Mouse (Mus musculus) forebrain, embryonic 13.5 days (tissue): Measurements from ENCODE around the gene Trpv3. TPM values are rescaled to one million over a fixed set of nuclear protein-coding genes. Genes with fewer than 3 reads are reported as not detected.

ENCODE experiments used
- ATAC-seq: fragments of 200-750 bp; cut with Nextera tagmentation; 2 replicates; pipeline ENCODE4 v1.8.0; 2017
- H3K27ac ChIP-seq: fragments of 300-500 bp; sonication (generic); 2 replicates; pipeline ENCODE4 v1.5.1; 2015; ENCODE audit warnings: inconsistent platforms, mild to moderate bottlenecking, moderate library complexity
- H3K27me3 ChIP-seq: fragments of 300-500 bp; sonication (generic); 2 replicates; pipeline ENCODE4 v1.6.1; 2015; ENCODE audit warnings: mild to moderate bottlenecking, inconsistent platforms
- H3K36me3 ChIP-seq: fragments of 300-500 bp; sonication (generic); 2 replicates; pipeline ENCODE4 v1.6.1; 2015; ENCODE audit warnings: mild to moderate bottlenecking, inconsistent platforms; ENCODE audit not compliant: poor library complexity, severe bottlenecking
- H3K4me1 ChIP-seq: fragments of 300-500 bp; sonication (generic); 2 replicates; pipeline ENCODE4 v1.6.1; 2015; ENCODE audit warnings: inconsistent platforms
- H3K4me2 ChIP-seq: fragments of 300-500 bp; sonication (generic); 2 replicates; pipeline ENCODE4 v1.6.1; 2015; ENCODE audit warnings: inconsistent platforms, mild to moderate bottlenecking, moderate library complexity
- H3K4me3 ChIP-seq: fragments of 300-500 bp; sonication (generic); 2 replicates; pipeline ENCODE4 v1.5.1; 2015; ENCODE audit warnings: mild to moderate bottlenecking, inconsistent platforms
- H3K9ac ChIP-seq: fragments of 300-500 bp; sonication (generic); 2 replicates; pipeline ENCODE4 v1.6.1; 2015; ENCODE audit warnings: mild to moderate bottlenecking, inconsistent platforms
- H3K9me3 ChIP-seq: fragments of 300-500 bp; sonication (generic); replicated peaks from 2 replicates; pipeline ENCODE4 v1.6.1; 2016; ENCODE audit warnings: inconsistent platforms
- WGBS: fragments of 180-500 bp; shearing (Covaris S2); methylation state at CpG from one replicate; pipeline ENCODE4 v1.1.7; 2015; 5-methylcytosine and 5-hydroxymethylcytosine counted together
- polyA plus RNA-seq: library from polyadenylated mRNA; unstranded; fragments of >200 nt; fragmentation: Nextera tagmentation; extraction: Ambion mirVana; gene quantifications from 2 replicates; pipeline ENCODE4 v1.2.1, GENCODE M21; 2015

Gene Trpv3
- 0.04 TPM in 2 replicates for polyA plus RNA-seq

DNA sequence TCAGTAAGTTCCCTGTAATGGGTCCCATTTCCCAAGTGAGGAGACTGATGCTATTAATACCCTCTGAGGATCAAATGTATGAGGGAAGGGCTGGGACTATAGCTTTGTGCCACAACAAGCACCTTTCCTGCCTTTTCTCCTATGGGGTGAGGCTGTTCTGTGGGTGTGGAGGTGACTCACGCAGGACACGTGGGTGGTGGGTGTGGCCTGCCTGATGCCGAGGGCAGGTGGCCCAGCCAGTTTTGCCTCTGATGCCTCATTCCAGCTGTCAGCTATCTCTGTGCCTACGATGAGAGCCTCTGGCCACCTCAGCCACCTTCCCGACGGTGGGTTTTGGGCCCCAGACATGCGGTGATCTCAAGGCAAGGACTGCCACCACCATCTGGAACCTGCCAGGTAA is at the start of gene Trpv3:
Trpv3 (plus strand) TSS at position 122 of the 400 bp plus-strand sequence.
- H3K9ac ChIP-seq: no peak within 1 kb of the TSS
- H3K36me3 ChIP-seq: no peaks in the 10 kb centered on the region
- no peak within 1 kb of the TSS for H3K27ac ChIP-seq
- no peaks in the 10 kb centered on the region for H3K4me1 ChIP-seq
- H3K9me3 ChIP-seq: no peaks in the 10 kb centered on the region
- 91% methylated on average over 7 of the region's 7 CpGs for WGBS
- no peak within 1 kb of the TSS for H3K4me2 ChIP-seq
- no peak for ATAC-seq
- H3K27me3 ChIP-seq: no peaks in the 10 kb centered on the region
- no peak within 1 kb of the TSS for H3K4me3 ChIP-seq

DNA sequence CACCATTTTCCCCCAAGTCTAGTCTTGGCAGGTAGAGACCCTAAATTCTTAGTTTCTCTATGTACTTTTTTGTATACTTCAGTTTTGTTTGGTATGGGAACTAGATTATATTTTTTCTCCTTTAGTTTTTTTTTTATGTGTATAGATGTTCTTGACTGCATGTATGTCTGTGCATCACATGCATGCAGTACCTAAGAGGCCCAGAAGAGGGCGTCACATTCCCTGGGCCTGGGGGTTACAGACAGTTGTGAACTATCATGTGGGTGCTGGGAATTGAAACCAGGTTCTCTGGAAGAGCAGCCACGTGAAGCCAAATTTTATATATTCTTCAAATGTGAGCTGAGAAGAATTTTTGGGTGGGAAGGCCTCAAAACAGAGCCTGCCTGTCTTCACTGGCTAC is 47.5 kb upstream of the Trpv3 start:
- 64% methylated on average over 2 of the region's 2 CpGs for WGBS
- no peak overlapping the region for H3K4me3 ChIP-seq
- H3K9ac ChIP-seq: no peak overlapping the region
- no peak overlapping the region for H3K27ac ChIP-seq
- H3K36me3 ChIP-seq: no peaks in the 10 kb centered on the region
- ATAC-seq: no peak
- no peaks in the 10 kb centered on the region for H3K27me3 ChIP-seq
- no peaks in the 10 kb centered on the region for H3K9me3 ChIP-seq
- H3K4me2 ChIP-seq: no peak overlapping the region
- no peaks in the 10 kb centered on the region for H3K4me1 ChIP-seq

DNA sequence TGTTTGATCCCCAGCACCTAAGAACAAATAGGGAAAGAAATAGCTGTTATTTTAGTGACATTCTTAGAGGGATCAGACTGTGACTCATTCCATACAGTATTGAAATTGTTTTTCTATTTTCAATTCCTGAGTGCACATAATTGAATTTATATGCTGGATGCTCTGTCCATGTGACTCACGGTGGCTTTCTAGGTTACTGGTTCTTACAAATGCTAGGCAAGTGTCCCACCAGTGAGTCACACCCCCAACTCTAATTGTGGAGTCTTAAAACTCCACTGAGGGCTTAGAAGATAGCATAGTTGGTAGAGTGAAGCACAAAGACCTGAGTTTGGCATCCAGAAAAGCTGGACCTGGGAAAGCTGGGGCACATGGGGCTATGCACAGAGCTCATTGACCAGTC is 46.5 kb upstream of the Trpv3 start:
- Histone ChIP-seq H3K4me3 (no peak overlapping the region), H3K27ac (no peak overlapping the region), H3K4me1 (no peaks in the 10 kb centered on the region), H3K4me2 (no peak overlapping the region), H3K9ac (no peak overlapping the region), H3K9me3 (no peaks in the 10 kb centered on the region), H3K27me3 (no peaks in the 10 kb centered on the region), H3K36me3 (no peaks in the 10 kb centered on the region)
- whole genome bisulfite sequencing: 93% methylated on average over 1 of the region's 1 CpGs
- no peak for ATAC-seq

DNA sequence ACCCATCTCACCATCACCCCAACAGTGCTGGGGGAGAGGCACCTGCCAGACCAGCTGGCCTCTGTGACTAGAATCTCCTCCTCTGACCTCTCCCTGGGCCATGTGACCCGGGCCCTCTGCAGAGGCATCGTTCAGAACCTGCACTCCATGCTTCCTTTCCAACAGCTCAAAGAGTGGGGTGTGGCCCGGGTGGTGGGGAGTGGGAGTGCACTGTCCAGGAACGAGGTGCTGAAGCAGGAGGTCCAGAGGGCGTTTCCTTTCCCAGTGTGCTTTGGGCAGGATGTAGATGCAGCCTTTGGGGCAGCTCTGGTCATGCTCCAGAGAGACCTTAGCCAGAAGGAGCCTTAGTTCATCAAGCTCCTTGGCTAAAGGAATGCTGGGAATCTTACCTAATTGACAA is 44.3 kb upstream of the Trpv3 start:
- Histone ChIP-seq H3K27me3 (no peaks in the 10 kb centered on the region), H3K9me3 (no peaks in the 10 kb centered on the region), H3K36me3 (no peaks in the 10 kb centered on the region), H3K4me2 (no peak overlapping the region), H3K4me3 (no peak overlapping the region), H3K9ac (no peak overlapping the region), H3K4me1 (no peaks in the 10 kb centered on the region), H3K27ac (no peak overlapping the region)
- 53% methylated on average over 5 of the region's 5 CpGs for WGBS
- ATAC-seq: no peak

DNA sequence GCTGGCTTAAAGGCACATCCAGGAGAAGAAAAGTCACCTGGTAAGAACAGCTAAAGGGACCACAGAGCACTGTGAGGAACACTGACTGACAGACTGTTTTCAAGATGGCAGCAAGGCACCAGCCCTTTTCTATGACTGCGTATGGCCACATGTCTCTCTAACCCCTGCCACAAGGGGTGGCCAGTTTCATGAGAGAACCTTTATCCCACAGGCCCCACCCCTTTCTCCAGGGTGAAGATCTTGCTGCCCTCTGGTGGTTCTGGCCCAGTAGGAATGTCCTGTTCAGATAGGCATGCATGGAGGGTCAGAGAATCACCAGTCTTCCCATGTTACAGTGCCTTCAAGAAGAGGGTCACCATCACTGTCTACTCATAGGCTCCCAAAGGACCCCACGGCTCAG is 43.2 kb upstream of the Trpv3 start:
- no peak overlapping the region for H3K4me2 ChIP-seq
- no peak overlapping the region for H3K9ac ChIP-seq
- no peaks in the 10 kb centered on the region for H3K36me3 ChIP-seq
- H3K27me3 ChIP-seq: no peaks in the 10 kb centered on the region
- no peak overlapping the region for H3K27ac ChIP-seq
- H3K9me3 ChIP-seq: peaks cover 2% of the 10 kb centered on the region; the same call in 1 of the 2 replicates
- H3K4me1 ChIP-seq: no peaks in the 10 kb centered on the region
- 73% methylated on average over 2 of the region's 2 CpGs for WGBS
- no peak overlapping the region for H3K4me3 ChIP-seq
- no peak for ATAC-seq

DNA sequence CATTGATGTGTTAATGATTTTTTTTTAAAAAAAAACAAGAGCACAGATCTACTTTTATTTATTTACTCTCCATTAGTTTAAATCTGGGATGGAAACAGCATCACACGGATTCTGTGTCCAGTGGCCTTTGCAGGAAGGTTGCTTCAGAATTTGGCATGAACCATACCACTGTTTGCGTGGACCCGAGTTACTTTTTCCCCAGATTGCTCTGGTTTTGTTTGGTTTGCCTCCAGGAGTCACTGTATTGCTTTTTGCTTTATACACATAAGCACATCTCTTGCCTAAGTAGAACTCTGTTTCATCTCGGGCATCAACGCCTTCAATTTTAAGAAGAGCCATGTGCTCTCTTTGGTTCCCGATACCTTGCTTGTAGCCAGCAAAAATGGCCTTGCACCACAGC is 41.3 kb upstream of the Trpv3 start:
- no peak for ATAC-seq
- no peak overlapping the region for H3K9ac ChIP-seq
- H3K4me2 ChIP-seq: no peak overlapping the region
- 90% methylated on average over 6 of the region's 6 CpGs for WGBS
- H3K4me1 ChIP-seq: no peaks in the 10 kb centered on the region
- H3K36me3 ChIP-seq: no peaks in the 10 kb centered on the region
- no peaks in the 10 kb centered on the region for H3K27me3 ChIP-seq
- H3K9me3 ChIP-seq: peaks cover 3% of the 10 kb centered on the region; the same call in 1 of the 2 replicates
- H3K4me3 ChIP-seq: no peak overlapping the region
- H3K27ac ChIP-seq: no peak overlapping the region

DNA sequence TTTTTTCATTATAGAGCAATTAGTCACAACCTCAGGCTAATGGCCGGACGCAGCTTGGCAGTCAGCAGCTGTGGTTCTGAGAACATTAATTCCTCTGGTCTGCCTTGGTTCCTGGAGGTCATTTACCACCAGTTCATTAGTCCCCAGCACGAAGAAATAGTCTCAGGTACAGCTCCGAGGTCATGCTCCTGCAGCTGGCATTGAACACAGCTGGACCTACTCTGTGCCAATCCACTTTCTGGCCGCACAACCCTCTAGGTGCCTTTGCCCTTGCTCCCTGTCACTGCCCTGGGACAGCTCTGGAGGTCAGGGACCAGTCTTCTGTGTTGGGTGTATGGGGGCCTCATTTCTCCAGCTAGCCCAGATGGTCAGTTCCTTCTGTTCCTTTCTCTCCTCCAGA is 38.3 kb upstream of the Trpv3 start:
- 80% methylated on average over 5 of the region's 5 CpGs for WGBS
- ATAC-seq: no peak
- peaks cover 3% of the 10 kb centered on the region; the same call in 1 of the 2 replicates for H3K9me3 ChIP-seq
- no peaks in the 10 kb centered on the region for H3K4me1 ChIP-seq
- no peak overlapping the region for H3K4me2 ChIP-seq
- no peak overlapping the region for H3K9ac ChIP-seq
- no peaks in the 10 kb centered on the region for H3K36me3 ChIP-seq
- no peaks in the 10 kb centered on the region for H3K27me3 ChIP-seq
- no peak overlapping the region for H3K27ac ChIP-seq
- H3K4me3 ChIP-seq: no peak overlapping the region

DNA sequence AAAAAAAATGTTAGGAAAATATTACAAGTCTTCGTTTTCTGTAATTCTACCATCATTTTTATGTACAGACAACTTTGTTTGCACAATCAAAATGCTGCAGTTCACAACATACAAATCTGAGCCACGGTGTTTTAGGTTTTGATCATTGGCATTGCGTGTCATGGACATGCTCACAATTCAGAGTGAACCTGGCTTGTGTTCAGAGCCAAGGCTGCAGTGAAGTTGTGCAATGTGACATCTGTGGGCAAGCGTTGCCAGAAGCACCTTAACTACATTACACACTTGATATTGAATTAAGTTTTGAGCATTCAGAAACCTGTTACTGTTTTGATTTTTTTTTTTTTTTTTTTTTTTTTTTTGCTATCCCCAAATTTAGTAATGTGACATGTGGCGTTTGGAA is 37.1 kb upstream of the Trpv3 start:
- H3K9ac ChIP-seq: no peak overlapping the region
- 90% methylated on average over 5 of the region's 5 CpGs for WGBS
- H3K4me1 ChIP-seq: no peaks in the 10 kb centered on the region
- peaks cover 3% of the 10 kb centered on the region; the same call in 1 of the 2 replicates for H3K9me3 ChIP-seq
- no peaks in the 10 kb centered on the region for H3K27me3 ChIP-seq
- no peaks in the 10 kb centered on the region for H3K36me3 ChIP-seq
- no peak overlapping the region for H3K4me2 ChIP-seq
- H3K27ac ChIP-seq: no peak overlapping the region
- no peak overlapping the region for H3K4me3 ChIP-seq
- ATAC-seq: no peak

DNA sequence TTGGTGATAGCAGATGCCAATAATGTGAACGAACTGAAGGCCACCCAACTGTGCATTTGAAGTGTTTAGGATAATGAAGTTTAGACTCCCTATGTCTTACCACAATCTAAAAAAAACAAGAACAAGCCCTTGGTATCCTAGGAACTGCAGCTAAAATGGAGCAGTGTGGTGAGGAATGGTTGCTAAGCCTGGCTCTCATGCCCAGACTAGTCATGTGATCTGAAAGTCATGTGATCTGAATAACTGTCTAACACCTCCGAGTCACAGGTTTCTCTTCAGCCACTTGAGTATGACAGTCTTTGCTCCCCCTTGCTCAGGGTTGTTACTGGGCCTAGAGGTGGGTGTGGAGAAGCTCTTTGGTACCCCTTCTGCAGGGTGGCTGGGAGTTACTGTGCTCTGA is 34.7 kb upstream of the Trpv3 start:
- H3K27me3 ChIP-seq: no peaks in the 10 kb centered on the region
- no peak for ATAC-seq
- 54% methylated on average over 2 of the region's 2 CpGs for WGBS
- H3K36me3 ChIP-seq: no peaks in the 10 kb centered on the region
- H3K4me3 ChIP-seq: no peak overlapping the region
- H3K9ac ChIP-seq: no peak overlapping the region
- no peaks in the 10 kb centered on the region for H3K4me1 ChIP-seq
- peaks cover 3% of the 10 kb centered on the region; the same call in 1 of the 2 replicates for H3K9me3 ChIP-seq
- H3K4me2 ChIP-seq: no peak overlapping the region
- H3K27ac ChIP-seq: no peak overlapping the region

DNA sequence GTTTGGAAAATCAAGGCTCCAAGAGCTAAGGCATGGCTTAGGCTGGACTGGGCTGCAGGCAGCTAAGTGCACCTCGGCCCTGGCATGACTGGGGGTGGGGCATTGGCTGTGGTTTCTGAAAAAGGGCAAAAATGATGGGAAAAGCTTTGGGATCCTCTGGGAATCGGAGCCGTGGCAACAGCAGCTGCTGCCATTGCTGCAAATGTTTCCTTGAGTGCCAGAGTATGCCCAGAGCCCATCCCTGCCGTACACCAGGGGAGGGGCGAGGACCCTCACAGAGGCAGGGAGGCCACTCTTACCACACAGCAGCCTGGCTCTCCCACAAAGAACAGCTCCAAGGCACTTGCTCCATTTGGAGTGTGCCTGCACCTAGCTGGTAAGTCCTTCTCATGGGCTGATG is 33.2 kb upstream of the Trpv3 start, which contains the start of gene Trpv1:
Trpv1 (plus strand) TSS at position 301 of the 400 bp plus-strand sequence.
- Histone ChIP-seq H3K9ac (no peak within 1 kb of the TSS), H3K27me3 (no peaks in the 10 kb centered on the region), H3K4me3 (no peak within 1 kb of the TSS), H3K9me3 (peaks cover under 1% of the 10 kb centered on the region; the same call in 1 of the 2 replicates), H3K4me1 (no peaks in the 10 kb centered on the region), H3K27ac (no peak within 1 kb of the TSS), H3K4me2 (no peak within 1 kb of the TSS), H3K36me3 (no peaks in the 10 kb centered on the region)
- 87% methylated on average over 5 of the region's 5 CpGs for WGBS
- ATAC-seq: no peak

DNA sequence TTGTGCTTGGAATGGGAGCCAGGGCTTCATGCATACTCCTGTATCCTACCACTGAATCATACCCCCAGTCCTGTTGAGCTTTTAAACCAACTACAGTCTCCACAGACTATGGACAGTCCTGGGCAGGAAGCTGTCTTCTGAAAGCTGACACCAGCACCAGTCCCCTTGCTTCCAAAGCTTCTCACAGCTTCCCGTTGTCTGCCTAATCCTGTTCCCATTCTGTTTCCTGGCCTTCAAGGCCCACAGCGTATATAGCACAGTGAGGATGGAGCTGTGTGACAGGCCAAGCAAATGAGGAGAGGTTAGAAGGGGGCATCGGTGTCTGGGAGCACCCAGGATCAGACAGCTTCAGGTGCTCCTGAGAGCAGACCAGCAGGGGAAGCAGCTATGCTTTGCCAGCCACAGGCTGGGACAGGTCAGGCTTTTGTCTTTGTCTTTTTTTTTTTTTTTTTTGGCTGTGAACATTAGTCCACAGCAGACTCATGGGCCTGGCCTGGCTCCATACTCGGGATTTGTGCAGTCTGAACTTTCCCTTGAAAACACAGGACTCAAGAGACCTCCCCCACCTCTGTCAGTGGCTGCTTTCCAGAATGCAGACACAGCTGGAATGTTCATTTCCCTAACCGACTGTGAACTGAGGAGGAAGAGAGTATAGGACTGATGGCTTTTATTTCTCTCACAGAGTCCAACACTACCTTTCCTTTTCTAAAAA is 31.0 kb upstream of the Trpv3 start:
- Histone ChIP-seq H3K4me2 (no peak overlapping the region), H3K9me3 (no peaks in the 10 kb centered on the region), H3K4me3 (no peak overlapping the region), H3K27me3 (no peaks in the 10 kb centered on the region), H3K4me1 (no peaks in the 10 kb centered on the region), H3K36me3 (no peaks in the 10 kb centered on the region), H3K27ac (no peak overlapping the region), H3K9ac (no peak overlapping the region)
- ATAC-seq: no peak
- WGBS: 43% methylated on average over 5 of the region's 5 CpGs

DNA sequence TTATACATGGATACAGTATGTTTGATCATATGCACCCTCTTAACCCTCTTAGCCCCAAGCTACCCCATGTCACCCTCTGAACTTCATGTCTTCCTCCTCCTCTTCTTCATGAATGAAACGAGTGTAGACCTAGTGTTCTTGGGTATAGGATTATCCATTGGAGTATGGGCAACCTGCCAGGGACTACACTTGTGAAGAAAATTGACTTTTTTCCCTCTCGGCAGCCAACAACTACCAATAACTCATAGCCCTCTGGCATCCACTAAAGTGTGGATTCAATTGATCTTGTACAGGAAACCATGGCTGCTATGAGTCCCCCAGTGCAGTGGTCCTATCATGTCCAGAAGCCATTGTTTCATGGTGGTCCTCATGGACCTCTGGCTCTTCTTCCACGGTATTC is 30.5 kb upstream of the Trpv3 start:
- WGBS: 78% methylated on average over 3 of the region's 3 CpGs
- Histone ChIP-seq H3K27me3 (no peaks in the 10 kb centered on the region), H3K4me2 (no peak overlapping the region), H3K36me3 (no peaks in the 10 kb centered on the region), H3K27ac (no peak overlapping the region), H3K9me3 (no peaks in the 10 kb centered on the region), H3K4me1 (no peaks in the 10 kb centered on the region), H3K9ac (no peak overlapping the region), H3K4me3 (no peak overlapping the region)
- ATAC-seq: no peak

DNA sequence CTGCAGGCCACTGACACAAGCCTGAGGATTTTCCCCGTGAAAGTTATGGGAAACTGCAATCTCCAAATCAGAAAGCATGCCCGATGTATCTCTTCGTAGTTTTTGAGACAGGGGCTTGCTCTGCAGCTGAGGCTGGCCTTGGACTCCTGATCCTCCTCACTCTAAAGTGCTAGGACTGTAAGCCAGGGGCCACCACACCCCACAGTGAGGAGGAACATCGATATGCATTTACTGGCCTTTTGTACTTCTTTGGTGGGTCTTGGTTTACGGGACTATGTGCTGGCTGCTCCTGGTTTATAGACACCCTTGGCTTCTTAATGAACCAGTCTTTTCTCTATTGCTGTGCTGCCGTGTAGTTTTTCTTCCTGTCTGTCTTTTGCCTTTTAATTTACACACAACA is 25.0 kb upstream of the Trpv3 start:
- Histone ChIP-seq H3K9me3 (no peaks in the 10 kb centered on the region), H3K9ac (no peak overlapping the region), H3K4me2 (no peak overlapping the region), H3K27me3 (no peaks in the 10 kb centered on the region), H3K4me3 (no peak overlapping the region), H3K4me1 (no peaks in the 10 kb centered on the region), H3K27ac (no peak overlapping the region), H3K36me3 (no peaks in the 10 kb centered on the region)
- no peak for ATAC-seq
- 81% methylated on average over 6 of the region's 6 CpGs for WGBS
